In genomic region chr10:57783289-57784130, GRCm38 (mm10) we compare ENCODE assay signal across 11 mouse cellular contexts. TPM values are rescaled to one million over a fixed set of nuclear protein-coding genes. Genes with fewer than 3 reads are reported as not detected.
DNase-seq lines count a peak whose midpoint lies in the region; ATAC-seq lines count a peak whose summit lies in the region.
"Had no signal": no experiment of that assay in that cellular context is flagged by ENCODE, and none has a peak within 500 bp of the region (broad histone marks: within the 10 kb centered on the region; RNA-seq: fewer than 3 reads in every experiment).

No protein-coding gene starts in this region.

- no peak overlapping the region for H3K4me3 ChIP-seq in embryonic facial prominence, embryonic 12.5 days
- no peak overlapping the region for H3K4me3 ChIP-seq in hindbrain, embryonic 14.5 days (replicated peaks; ENCODE audit: low read length)
- H3K4me3 ChIP-seq in midbrain, embryonic 11.5 days (ENCODE audit: low read depth, low read length): no peak overlapping the region
- H3K4me3 ChIP-seq: embryonic facial prominence, embryonic 13.5 days had no signal

- 0 out of 2 replicates have a peak overlapping the region, but pooled peaks have one; percentile 23 for H3K27ac ChIP-seq in embryonic facial prominence, embryonic 12.5 days
- H3K27ac ChIP-seq in hindbrain, embryonic 14.5 days: peak overlapping the region; percentile 78
- H3K27ac ChIP-seq in midbrain, embryonic 11.5 days (ENCODE audit: low read depth, low read length): peak overlapping the region; percentile 94
- H3K27ac ChIP-seq: embryonic facial prominence, embryonic 13.5 days had no signal

- peak; percentile 34 for DNase-seq in brain, embryonic 18.5 days (ENCODE audit: low read depth, low spot score)
- peak; percentile 58 for DNase-seq in hindbrain, embryonic 14.5 days (ENCODE audit: low spot score)
- peak; percentile 91 for DNase-seq in midbrain, embryonic 11.5 days (ENCODE audit: low spot score, missing footprints)
- DNase-seq in gastrocnemius, postnatal 10 days: no peak
- DNase-seq in ovary, postnatal 36 days (ENCODE audit: low spot score): no peak
- DNase-seq in urinary bladder, postnatal 10 days (ENCODE audit: low spot score): no peak
- DNase-seq: adrenal gland, adult 8-10 months; kidney, postnatal 14 days had no signal

- no peaks in the 10 kb centered on the region for H3K27me3 ChIP-seq in embryonic facial prominence, embryonic 12.5 days
- no peaks in the 10 kb centered on the region for H3K27me3 ChIP-seq in hindbrain, embryonic 14.5 days (ENCODE audit: control insufficient read depth, insufficient read depth, low read length)
- H3K27me3 ChIP-seq in midbrain, embryonic 11.5 days (ENCODE audit: control insufficient read depth, insufficient read depth, low read length): no peaks in the 10 kb centered on the region
- H3K27me3 ChIP-seq: embryonic facial prominence, embryonic 13.5 days had no signal

- ATAC-seq in embryonic facial prominence, embryonic 12.5 days (ENCODE audit: insufficient number of reproducible peaks, insufficient read depth, low FRiP score, low TSS enrichment): no peak
- ATAC-seq in hindbrain, embryonic 14.5 days (ENCODE audit: low FRiP score): peak; percentile 67
- peak; percentile 67 for ATAC-seq in midbrain, embryonic 11.5 days (ENCODE audit: low FRiP score)
- ATAC-seq in CD4-positive, CD25-positive, alpha-beta regulatory T cell, adult 4 months: no peak

- 44% methylated on average over 13 of the region's 13 CpGs for WGBS in embryonic facial prominence, embryonic 12.5 days
- 12% methylated on average over 12 of the region's 13 CpGs for WGBS in hindbrain, embryonic 14.5 days
- 16% methylated on average over 13 of the region's 13 CpGs for WGBS in midbrain, embryonic 11.5 days

- no peaks in the 10 kb centered on the region for H3K36me3 ChIP-seq in embryonic facial prominence, embryonic 12.5 days
- H3K36me3 ChIP-seq in hindbrain, embryonic 14.5 days (replicated peaks; ENCODE audit: control insufficient read depth, insufficient read depth): no peaks in the 10 kb centered on the region
- H3K36me3 ChIP-seq in midbrain, embryonic 11.5 days (ENCODE audit: control insufficient read depth, insufficient read depth, low read length): no peaks in the 10 kb centered on the region
- H3K36me3 ChIP-seq: embryonic facial prominence, embryonic 13.5 days had no signal

- H3K4me1 ChIP-seq in embryonic facial prominence, embryonic 12.5 days: peaks cover 19% of the 10 kb centered on the region
- H3K4me1 ChIP-seq in hindbrain, embryonic 14.5 days (replicated peaks; ENCODE audit: control insufficient read depth, insufficient read depth, low read length): peaks cover 10% of the 10 kb centered on the region
- H3K4me1 ChIP-seq in midbrain, embryonic 11.5 days (ENCODE audit: control insufficient read depth, insufficient read depth, low read length): peaks cover 26% of the 10 kb centered on the region

- no peaks in the 10 kb centered on the region for H3K9me3 ChIP-seq in embryonic facial prominence, embryonic 12.5 days
- no peaks in the 10 kb centered on the region for H3K9me3 ChIP-seq in hindbrain, embryonic 14.5 days (ENCODE audit: control insufficient read depth, low read length)
- no peaks in the 10 kb centered on the region for H3K9me3 ChIP-seq in midbrain, embryonic 11.5 days (ENCODE audit: control insufficient read depth, low read length)
- H3K9me3 ChIP-seq: embryonic facial prominence, embryonic 13.5 days had no signal

- H3K9ac ChIP-seq in embryonic facial prominence, embryonic 12.5 days: no peak overlapping the region
- peak overlapping the region; percentile 9; the same call in 1 of the 2 replicates for H3K9ac ChIP-seq in hindbrain, embryonic 14.5 days
- peak overlapping the region; percentile 57 for H3K9ac ChIP-seq in midbrain, embryonic 11.5 days (ENCODE audit: low read length)
- H3K9ac ChIP-seq: embryonic facial prominence, embryonic 13.5 days had no signal

- H3K4me2 ChIP-seq in embryonic facial prominence, embryonic 12.5 days (replicated peaks): no peak overlapping the region
- H3K4me2 ChIP-seq in hindbrain, embryonic 14.5 days (replicated peaks): peak overlapping the region; percentile 50
- peak overlapping the region; percentile 71 for H3K4me2 ChIP-seq in midbrain, embryonic 11.5 days

RNA-seq across cellular contexts. Expression of gene Fabp7, which starts 1.2 kb away (rescaled TPM):
- polyA plus RNA-seq in embryonic facial prominence, embryonic 12.5 days (2016; fragmentation: Nextera tagmentation; extraction: Ambion mirVana): 151 and 196 TPM in 2 replicates
- polyA plus RNA-seq in hindbrain, embryonic 14.5 days (2014; fragmentation: Nextera tagmentation; extraction: Ambion mirVana): 2,236 and 2,340 TPM in 2 replicates
- 1,096 and 1,115 TPM in 2 replicates for polyA plus RNA-seq in midbrain, embryonic 11.5 days (2014; fragmentation: Nextera tagmentation; extraction: Ambion mirVana)
- 1 to 10 TPM; 1.6 to 1.8 TPM for total RNA-seq in gastrocnemius, postnatal 10 days (2021)
- polyA plus RNA-seq in CD4-positive, CD25-positive, alpha-beta regulatory T cell, adult 4 months (2017; shearing (Covaris generic)): not detected

RNA-seq across cellular contexts. Expression of gene Smpdl3a, which starts 10.6 kb away (rescaled TPM):
- polyA plus RNA-seq in embryonic facial prominence, embryonic 12.5 days (2016; fragmentation: Nextera tagmentation; extraction: Ambion mirVana): 10.5 and 10.7 TPM in 2 replicates
- 35.3 and 35.9 TPM in 2 replicates for polyA plus RNA-seq in hindbrain, embryonic 14.5 days (2014; fragmentation: Nextera tagmentation; extraction: Ambion mirVana)
- 10.1 and 11.8 TPM in 2 replicates for polyA plus RNA-seq in midbrain, embryonic 11.5 days (2014; fragmentation: Nextera tagmentation; extraction: Ambion mirVana)
- 10 to 100 TPM; 17.2 to 17.5 TPM for total RNA-seq in gastrocnemius, postnatal 10 days (2021)
- 100 to 1,000 TPM; 136 to 158 TPM for polyA plus RNA-seq in CD4-positive, CD25-positive, alpha-beta regulatory T cell, adult 4 months (2017; shearing (Covaris generic))

Comparison
In these comparisons a context has a peak if more than half of its experiments do, and no peak if none do; other contexts are left out.
1. DNase-seq: peak in brain, embryonic 18.5 days (single experiment), hindbrain, embryonic 14.5 days (single experiment) and midbrain, embryonic 11.5 days (single experiment); none in gastrocnemius, postnatal 10 days (single experiment), ovary, postnatal 36 days (single experiment) and urinary bladder, postnatal 10 days (single experiment).
2. ATAC-seq: peak in hindbrain, embryonic 14.5 days (single experiment) and midbrain, embryonic 11.5 days (single experiment); none in embryonic facial prominence, embryonic 12.5 days (single experiment) and CD4-positive, CD25-positive, alpha-beta regulatory T cell, adult 4 months (single experiment).
3. H3K27ac ChIP-seq: peak in every context shown above with its lines; median percentile 94 in midbrain, embryonic 11.5 days; 78 in hindbrain, embryonic 14.5 days; 23 in embryonic facial prominence, embryonic 12.5 days.
4. RNA of gene Fabp7, which starts 1.2 kb away (polyA plus RNA-seq): 2,236 to 2,340 TPM in hindbrain, embryonic 14.5 days, 1,096 to 1,115 TPM in midbrain, embryonic 11.5 days and 151 to 196 TPM in embryonic facial prominence, embryonic 12.5 days; not detected in CD4-positive, CD25-positive, alpha-beta regulatory T cell, adult 4 months; every median in the first group is over 100 times any median in the second.